Mouse (Mus musculus) lung, postnatal 36 days (tissue): Measurements from ENCODE around the gene Zfhx3.

Source experiments
- DNase-seq: peaks from one replicate; pipeline ENCODE4 v3.0.0; 2022; ENCODE audit warnings: mixed read lengths

The Zfhx3 gene

GRCm38 (mm10) chr8:108470269-108470668, 527.8 kb downstream of the Zfhx3 start:
- no peak for DNase-seq

- DNase-seq = no peak
These were observed 532.1 kb downstream of the Zfhx3 start for GRCm38 (mm10) chr8:108474556-108474955.

- no peak for DNase-seq
These were observed 535.7 kb downstream of the Zfhx3 start for GRCm38 (mm10) chr8:108478131-108478530.

DNA sequence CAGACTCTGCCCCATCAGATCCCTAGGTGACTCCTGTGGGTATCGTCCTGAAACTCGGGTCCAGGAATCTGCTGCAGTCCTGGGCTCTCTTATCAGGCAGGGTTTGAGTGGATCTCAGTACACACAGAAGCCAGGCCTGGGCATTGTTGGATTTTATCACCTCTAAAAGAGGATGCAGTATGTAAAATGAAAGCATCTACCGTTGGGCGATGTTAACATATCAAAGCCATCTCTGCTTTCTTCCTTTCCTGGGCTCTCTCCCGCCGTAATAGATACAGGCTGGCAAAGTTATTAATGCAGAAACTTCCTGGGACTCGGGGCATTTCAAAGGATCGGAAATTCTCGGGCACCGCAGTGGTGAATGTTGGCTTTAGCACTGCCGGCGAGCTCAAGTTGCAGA, 537.7 kb downstream of the Zfhx3 start:
- no peak for DNase-seq

GRCm38 (mm10) chr8:108481167-108481815, 538.8 kb downstream of the Zfhx3 start:
- DNase-seq = no peak

DNA sequence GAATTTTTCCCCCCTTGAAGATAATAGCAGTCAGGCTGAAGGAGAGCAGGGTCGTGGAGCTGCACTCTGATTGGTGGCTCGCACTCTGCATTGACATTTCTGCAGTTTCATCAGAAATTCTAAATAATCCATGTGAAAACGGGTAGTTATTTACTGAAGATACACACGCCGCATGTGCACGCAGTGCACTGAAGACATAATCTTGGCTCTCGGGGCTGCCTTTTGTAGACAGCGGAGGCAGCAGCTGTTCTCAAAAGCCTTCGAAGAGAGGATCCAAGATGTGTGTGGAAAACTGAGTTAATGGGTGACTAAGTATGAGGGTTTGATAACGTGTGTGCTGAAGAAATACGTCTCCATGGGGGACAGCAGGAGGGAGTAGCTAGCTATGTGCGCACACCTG, 553.7 kb downstream of the Zfhx3 start:
- DNase-seq = no peak

- no peak for DNase-seq
These were observed 564.3 kb downstream of the Zfhx3 start for GRCm38 (mm10) chr8:108506779-108507178.

GRCm38 (mm10) chr8:108507769-108508168, 565.3 kb downstream of the Zfhx3 start:
- no peak for DNase-seq

- no peak for DNase-seq
These were observed 568.3 kb downstream of the Zfhx3 start for GRCm38 (mm10) chr8:108510641-108511325.

DNA sequence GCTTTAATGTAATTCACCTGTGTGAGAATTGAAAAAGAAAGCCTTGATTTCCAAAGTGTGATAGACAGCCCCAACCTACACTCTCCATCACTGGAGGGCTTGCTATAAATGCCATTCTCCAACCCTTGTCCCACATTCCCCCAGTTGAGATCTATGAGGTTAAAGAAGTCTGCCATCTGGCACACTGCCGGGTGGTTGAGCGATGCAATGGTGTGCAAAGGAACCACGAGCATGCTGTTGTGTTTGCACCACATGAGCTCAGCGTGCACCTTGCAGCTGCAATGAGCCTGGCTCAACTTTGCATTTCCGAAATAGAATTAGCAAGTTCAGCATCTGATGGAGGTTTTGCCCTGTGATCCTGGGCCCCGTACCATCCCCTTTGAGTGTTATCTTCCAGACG, 575.7 kb downstream of the Zfhx3 start:
- DNase-seq = no peak

DNA sequence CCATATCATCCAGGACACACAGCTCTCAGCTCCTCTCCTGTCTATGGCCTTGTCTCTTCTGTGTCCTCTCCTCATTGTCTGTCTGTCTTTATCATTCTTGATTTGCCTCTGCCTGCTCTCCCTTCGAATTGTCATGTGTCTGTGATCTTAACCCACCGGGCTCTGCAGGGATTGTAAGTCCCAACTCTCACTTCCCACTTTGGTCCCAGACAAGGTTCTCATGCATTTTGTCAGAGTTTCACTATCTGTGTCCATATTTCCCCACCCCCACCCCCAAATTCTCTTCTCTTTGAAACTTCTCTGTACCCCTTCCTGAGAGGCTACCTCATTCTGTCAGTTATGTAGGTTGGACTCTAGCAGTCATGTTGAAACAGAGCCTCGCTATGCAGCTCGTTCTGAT, 579.6 kb downstream of the Zfhx3 start:
- DNase-seq = no peak

GRCm38 (mm10) chr8:108529421-108529820, 587.0 kb downstream of the Zfhx3 start:
- DNase-seq = no peak

DNA sequence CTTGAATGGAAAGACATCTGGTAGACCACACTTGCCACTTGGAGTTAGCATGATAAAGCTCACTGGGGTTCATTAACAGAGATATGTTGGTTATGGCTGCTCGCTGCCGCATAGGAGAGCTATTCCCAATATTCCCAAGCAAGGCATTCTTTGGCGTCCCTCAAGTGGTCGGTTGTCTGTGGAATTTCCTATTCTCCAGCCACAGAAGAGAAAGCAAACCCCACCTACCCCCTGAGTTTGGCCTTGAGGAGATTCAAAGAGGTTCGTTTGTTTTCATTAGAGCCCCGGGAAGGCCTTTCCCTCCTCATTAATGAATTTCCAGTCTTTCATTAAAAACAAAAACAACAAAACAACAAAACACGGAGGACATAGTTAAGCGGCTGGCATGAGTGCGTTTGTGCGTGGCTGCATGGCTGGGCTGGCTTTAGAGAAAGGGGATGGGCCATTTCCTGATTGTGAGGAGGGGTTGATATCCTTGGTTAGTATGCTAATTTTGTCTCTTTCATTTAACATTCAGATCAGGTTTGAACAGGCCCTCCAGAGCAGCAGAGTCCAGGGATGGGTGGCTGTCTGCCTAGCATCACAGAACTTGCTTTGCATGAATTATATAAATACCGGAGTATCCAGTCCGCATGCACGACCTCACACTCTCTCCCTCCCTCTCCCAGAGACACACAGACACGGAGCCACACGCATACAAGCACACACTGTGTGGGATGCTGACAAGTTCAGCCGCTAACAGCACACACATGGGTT, 592.9 kb downstream of the Zfhx3 start:
- DNase-seq = no peak

- DNase-seq = no peak
These were observed 593.7 kb downstream of the Zfhx3 start for GRCm38 (mm10) chr8:108536186-108536585.

DNA sequence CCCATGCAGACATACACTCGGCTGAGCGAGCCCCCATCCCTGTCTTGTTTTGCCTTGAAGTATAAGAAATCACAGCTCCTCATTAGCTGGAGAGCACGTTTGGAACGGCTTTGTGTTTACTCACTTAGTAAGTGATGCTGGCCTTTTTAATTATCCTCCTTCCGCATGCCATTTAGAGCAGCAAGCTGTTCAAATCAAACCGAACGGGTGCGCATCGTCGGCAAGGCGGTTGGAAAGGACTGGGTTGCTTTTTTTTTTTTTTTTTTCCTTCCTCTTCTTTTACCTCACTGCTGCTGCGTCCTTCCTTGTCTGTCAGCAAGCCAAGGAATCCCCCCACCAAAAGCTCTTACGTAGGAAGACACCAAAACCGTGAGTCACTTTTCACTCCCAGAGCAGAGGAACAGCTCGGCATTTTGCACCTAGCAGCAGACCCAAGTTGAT, 594.5 kb downstream of the Zfhx3 start:
- no peak for DNase-seq

- DNase-seq = no peak
These were observed 595.5 kb downstream of the Zfhx3 start for GRCm38 (mm10) chr8:108537686-108538551.

GRCm38 (mm10) chr8:108538929-108539555, 596.6 kb downstream of the Zfhx3 start:
- DNase-seq = no peak

GRCm38 (mm10) chr8:108552518-108552917, 610.1 kb downstream of the Zfhx3 start:
- no peak for DNase-seq

- DNase-seq = no peak
These were observed 611.5 kb downstream of the Zfhx3 start for GRCm38 (mm10) chr8:108553808-108554577.

DNA sequence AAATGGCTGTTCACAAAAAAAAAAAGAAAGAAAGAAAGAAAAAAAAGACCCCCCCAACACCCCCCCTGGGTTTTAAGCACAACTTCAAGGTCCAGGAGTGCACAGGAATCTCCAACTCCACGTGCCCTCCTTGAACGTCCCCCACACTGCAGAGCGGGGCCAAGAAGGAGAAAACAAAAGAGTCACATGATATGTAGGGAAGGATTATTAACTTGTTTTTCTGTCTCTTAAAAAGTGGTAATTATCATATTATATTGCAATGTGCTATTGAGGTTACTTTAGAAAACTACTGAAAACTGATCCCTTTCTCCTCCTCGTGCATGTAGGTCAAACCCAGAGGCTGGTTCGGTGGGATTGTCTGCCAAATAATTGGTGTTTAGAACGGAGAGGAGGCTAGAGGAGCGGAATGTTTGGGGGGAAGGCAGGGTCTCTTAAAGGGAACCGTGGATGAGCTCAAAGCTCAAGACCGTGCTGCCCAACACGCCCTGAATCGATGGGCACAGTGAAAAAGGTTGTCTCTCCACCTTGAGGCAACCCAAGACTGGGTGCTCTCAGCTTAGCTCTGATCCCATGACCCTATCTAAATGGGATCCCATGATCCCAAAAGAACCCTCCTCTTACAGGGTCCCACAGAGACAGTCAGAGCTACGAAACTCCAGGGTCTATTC, 612.3 kb downstream of the Zfhx3 start:
- no peak for DNase-seq

DNA sequence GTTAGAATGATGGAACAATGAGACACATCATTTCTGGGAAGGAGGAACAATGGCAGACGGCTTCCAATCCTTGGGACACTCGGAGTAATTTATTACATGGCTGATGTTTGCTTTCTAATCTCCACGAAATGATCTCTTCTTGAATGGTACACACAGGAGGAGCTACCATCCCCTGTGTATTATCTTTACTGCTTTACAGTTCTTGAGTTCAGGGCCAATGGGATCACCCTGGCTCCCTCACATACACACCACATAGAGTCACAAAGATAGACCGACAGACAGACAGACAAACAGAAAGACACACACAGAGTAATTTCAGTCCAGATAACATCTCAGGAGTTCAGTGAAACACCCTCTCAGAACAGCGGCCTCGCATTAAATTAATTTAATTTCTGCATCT, 621.0 kb downstream of the Zfhx3 start:
- no peak for DNase-seq
